Mouse (Mus musculus) intestine, embryonic 15.5 days (tissue): ENCODE data around the gene Hint2. TPM values are rescaled to one million over a fixed set of nuclear protein-coding genes. Genes with fewer than 3 reads are reported as not detected.

Source experiments
- ATAC-seq: fragments of 200-750 bp; cut with Nextera tagmentation; 2 replicates; pipeline ENCODE4 v1.8.0; 2017; ENCODE audit warnings: moderate TSS enrichment, moderate library complexity
- H3K27ac ChIP-seq: fragments of 300-500 bp; sonication (generic); 2 replicates; pipeline ENCODE4 v1.5.1; 2015; ENCODE audit warnings: mild to moderate bottlenecking, inconsistent platforms
- H3K27me3 ChIP-seq: fragments of 300-500 bp; sonication (generic); replicated peaks from 2 replicates; pipeline ENCODE4 v1.6.1; 2015; ENCODE audit warnings: inconsistent platforms
- H3K36me3 ChIP-seq: fragments of 300-500 bp; sonication (generic); 2 replicates; pipeline ENCODE4 v1.6.1; 2015; ENCODE audit warnings: inconsistent platforms
- H3K4me1 ChIP-seq: fragments of 300-500 bp; sonication (generic); replicated peaks from 2 replicates; pipeline ENCODE4 v1.6.1; 2015; ENCODE audit warnings: inconsistent platforms
- H3K4me2 ChIP-seq: fragments of 300-500 bp; sonication (generic); replicated peaks from 2 replicates; pipeline ENCODE4 v1.6.1; 2015; ENCODE audit warnings: mild to moderate bottlenecking, inconsistent platforms
- H3K4me3 ChIP-seq: fragments of 300-500 bp; sonication (generic); replicated peaks from 2 replicates; pipeline ENCODE4 v1.5.1; 2015; ENCODE audit warnings: inconsistent platforms
- H3K9ac ChIP-seq: fragments of 300-500 bp; sonication (generic); 2 replicates; pipeline ENCODE4 v1.6.1; 2015; ENCODE audit warnings: inconsistent platforms
- H3K9me3 ChIP-seq: fragments of 300-500 bp; sonication (generic); 2 replicates; pipeline ENCODE4 v1.6.1; 2016; ENCODE audit warnings: inconsistent platforms
- WGBS: fragments of 180-500 bp; shearing (Covaris S2); methylation state at CpG from one replicate; pipeline ENCODE4 v1.1.7; 2015; 5-methylcytosine and 5-hydroxymethylcytosine counted together
- polyA plus RNA-seq: library from polyadenylated mRNA; unstranded; fragments of >200 nt; fragmentation: Nextera tagmentation; extraction: Ambion mirVana; gene quantifications from 2 replicates; pipeline ENCODE4 v1.2.1, GENCODE M21; 2015

The Hint2 gene
- polyA plus RNA-seq: 152 and 157 TPM in 2 replicates

- peak within 1 kb of the TSS; percentile 88 for H3K4me3 ChIP-seq
- H3K36me3 ChIP-seq: no peaks in the 10 kb centered on the region
- peak within 1 kb of the TSS; percentile 94 for H3K27ac ChIP-seq
- peak within 1 kb of the TSS; percentile 77 for H3K4me2 ChIP-seq
- H3K4me1 ChIP-seq: 0 out of 2 replicates have a peak, but pooled peaks cover 3% of the 10 kb centered on the region
- H3K9me3 ChIP-seq: no peaks in the 10 kb centered on the region
- WGBS: under 1% methylated on average over 34 of the region's 34 CpGs
- peak within 1 kb of the TSS; percentile 89 for H3K9ac ChIP-seq
- ATAC-seq: peak; percentile 97
- no peaks in the 10 kb centered on the region for H3K27me3 ChIP-seq
Observed at GRCm38 (mm10) chr4:43656339-43657109, at the start of gene Hint2. TSS of gene Hint2 (minus strand) at chr4:43656466.

GRCm38 (mm10) chr4:43705991-43706390 is 49.7 kb upstream of the Hint2 start:
- no peak overlapping the region for H3K9ac ChIP-seq
- no peaks in the 10 kb centered on the region for H3K36me3 ChIP-seq
- H3K4me3 ChIP-seq: no peak overlapping the region
- no peak for ATAC-seq
- WGBS: 78% methylated on average over 13 of the region's 13 CpGs
- no peaks in the 10 kb centered on the region for H3K9me3 ChIP-seq
- H3K27me3 ChIP-seq: no peaks in the 10 kb centered on the region
- no peak overlapping the region for H3K4me2 ChIP-seq
- H3K4me1 ChIP-seq: no peaks in the 10 kb centered on the region
- no peak overlapping the region for H3K27ac ChIP-seq

GRCm38 (mm10) chr4:43703851-43704250 is 47.6 kb upstream of the Hint2 start:
- H3K36me3 ChIP-seq: no peaks in the 10 kb centered on the region
- no peaks in the 10 kb centered on the region for H3K9me3 ChIP-seq
- WGBS: 77% methylated on average over 8 of the region's 8 CpGs
- H3K9ac ChIP-seq: no peak overlapping the region
- ATAC-seq: no peak
- H3K27me3 ChIP-seq: no peaks in the 10 kb centered on the region
- no peak overlapping the region for H3K4me3 ChIP-seq
- H3K4me2 ChIP-seq: no peak overlapping the region
- H3K4me1 ChIP-seq: no peaks in the 10 kb centered on the region
- H3K27ac ChIP-seq: no peak overlapping the region

- Histone ChIP-seq H3K27ac (no peak overlapping the region), H3K36me3 (no peaks in the 10 kb centered on the region), H3K4me2 (no peak overlapping the region), H3K4me1 (no peaks in the 10 kb centered on the region), H3K27me3 (no peaks in the 10 kb centered on the region), H3K9ac (no peak overlapping the region), H3K4me3 (no peak overlapping the region), H3K9me3 (no peaks in the 10 kb centered on the region)
- ATAC-seq: no peak
- WGBS: 75% methylated on average over 6 of the region's 6 CpGs
Observed at GRCm38 (mm10) chr4:43703439-43703838, 47.2 kb upstream of the Hint2 start.

GRCm38 (mm10) chr4:43700707-43701106 is 44.4 kb upstream of the Hint2 start, which contains the start of gene Olfr70:
TSS of gene Olfr70 (minus strand) at chr4:43700807.
- no peak within 1 kb of the TSS for H3K27ac ChIP-seq
- 77% methylated on average over 6 of the region's 6 CpGs for WGBS
- no peak within 1 kb of the TSS for H3K4me2 ChIP-seq
- no peaks in the 10 kb centered on the region for H3K9me3 ChIP-seq
- H3K36me3 ChIP-seq: no peaks in the 10 kb centered on the region
- ATAC-seq: no peak
- no peak within 1 kb of the TSS for H3K9ac ChIP-seq
- H3K4me1 ChIP-seq: no peaks in the 10 kb centered on the region
- no peaks in the 10 kb centered on the region for H3K27me3 ChIP-seq
- H3K4me3 ChIP-seq: no peak within 1 kb of the TSS

- no peak overlapping the region for H3K4me3 ChIP-seq
- H3K4me2 ChIP-seq: no peak overlapping the region
- H3K36me3 ChIP-seq: no peaks in the 10 kb centered on the region
- H3K4me1 ChIP-seq: 0 out of 2 replicates have a peak, but pooled peaks cover 3% of the 10 kb centered on the region
- no peak overlapping the region for H3K27ac ChIP-seq
- no peaks in the 10 kb centered on the region for H3K27me3 ChIP-seq
- 90% methylated on average over 13 of the region's 13 CpGs for WGBS
- H3K9ac ChIP-seq: no peak overlapping the region
- no peaks in the 10 kb centered on the region for H3K9me3 ChIP-seq
- ATAC-seq: no peak
Observed at GRCm38 (mm10) chr4:43696561-43696960, 40.3 kb upstream of the Hint2 start.

GRCm38 (mm10) chr4:43695249-43695671 is 39.0 kb upstream of the Hint2 start:
- Histone ChIP-seq H3K9me3 (no peaks in the 10 kb centered on the region), H3K27ac (no peak overlapping the region), H3K4me3 (no peak overlapping the region), H3K27me3 (no peaks in the 10 kb centered on the region), H3K9ac (no peak overlapping the region), H3K4me2 (no peak overlapping the region), H3K36me3 (no peaks in the 10 kb centered on the region), H3K4me1 (0 out of 2 replicates have a peak, but pooled peaks cover 3% of the 10 kb centered on the region)
- 24% methylated on average over 9 of the region's 9 CpGs for WGBS
- peak; percentile 86 for ATAC-seq

GRCm38 (mm10) chr4:43694439-43695248 is 38.4 kb upstream of the Hint2 start:
- Histone ChIP-seq H3K9me3 (no peaks in the 10 kb centered on the region), H3K27me3 (no peaks in the 10 kb centered on the region), H3K27ac (no peak overlapping the region), H3K4me3 (no peak overlapping the region), H3K4me2 (no peak overlapping the region), H3K4me1 (0 out of 2 replicates have a peak, but pooled peaks cover 3% of the 10 kb centered on the region), H3K36me3 (0 out of 2 replicates have a peak, but pooled peaks cover 2% of the 10 kb centered on the region), H3K9ac (no peak overlapping the region)
- WGBS: 76% methylated on average over 1 of the region's 1 CpGs
- no peak for ATAC-seq

GRCm38 (mm10) chr4:43693806-43694241 is 37.6 kb upstream of the Hint2 start:
- 0 out of 2 replicates have a peak, but pooled peaks have one; percentile 63 for ATAC-seq
- 64% methylated on average over 5 of the region's 5 CpGs for WGBS

GRCm38 (mm10) chr4:43691026-43691425 is 34.8 kb upstream of the Hint2 start:
- no peak overlapping the region for H3K4me3 ChIP-seq
- H3K36me3 ChIP-seq: 0 out of 2 replicates have a peak, but pooled peaks cover 2% of the 10 kb centered on the region
- no peak overlapping the region for H3K27ac ChIP-seq
- 0 out of 2 replicates have a peak, but pooled peaks cover 3% of the 10 kb centered on the region for H3K4me1 ChIP-seq
- no peak for ATAC-seq
- H3K4me2 ChIP-seq: no peak overlapping the region
- no peak overlapping the region for H3K9ac ChIP-seq
- H3K9me3 ChIP-seq: no peaks in the 10 kb centered on the region
- WGBS: 75% methylated on average over 5 of the region's 5 CpGs
- no peaks in the 10 kb centered on the region for H3K27me3 ChIP-seq

More at GRCm38 (mm10) chr4:43693806-43694241, 37.6 kb upstream of the Hint2 start:
- H3K4me2 ChIP-seq: no peak overlapping the region
- H3K4me3 ChIP-seq: no peak overlapping the region
- no peak overlapping the region for H3K27ac ChIP-seq
- H3K4me1 ChIP-seq: 0 out of 2 replicates have a peak, but pooled peaks cover 3% of the 10 kb centered on the region
- no peak overlapping the region for H3K9ac ChIP-seq
- H3K27me3 ChIP-seq: no peaks in the 10 kb centered on the region
- 0 out of 2 replicates have a peak, but pooled peaks cover 2% of the 10 kb centered on the region for H3K36me3 ChIP-seq
- H3K9me3 ChIP-seq: no peaks in the 10 kb centered on the region

- Histone ChIP-seq H3K4me1 (0 out of 2 replicates have a peak, but pooled peaks cover 3% of the 10 kb centered on the region), H3K4me2 (no peak overlapping the region), H3K27ac (no peak overlapping the region), H3K27me3 (no peaks in the 10 kb centered on the region), H3K36me3 (0 out of 2 replicates have a peak, but pooled peaks cover 2% of the 10 kb centered on the region), H3K9ac (no peak overlapping the region), H3K9me3 (no peaks in the 10 kb centered on the region), H3K4me3 (no peak overlapping the region)
- ATAC-seq: no peak
- 94% methylated on average over 17 of the region's 17 CpGs for WGBS
Observed at GRCm38 (mm10) chr4:43690021-43690420, 33.8 kb upstream of the Hint2 start.
